Mouse (Mus musculus) heart, postnatal 0 days (tissue): Measurements from ENCODE around the gene Tas2r121. TPM values are rescaled to one million over a fixed set of nuclear protein-coding genes. Genes with fewer than 3 reads are reported as not detected.

Experiments used
- ATAC-seq: fragments of 200-750 bp; cut with Nextera tagmentation; 2 replicates; pipeline ENCODE4 v1.8.0; 2017; ENCODE audit warnings: low read depth, moderate number of reproducible peaks, moderate library complexity; ENCODE audit not compliant: insufficient read depth
- DNase-seq: peaks from one replicate; pipeline ENCODE4 v3.0.0-alpha.2; 2016; ENCODE audit warnings: low spot score
- H3K27ac ChIP-seq: fragments of 300-500 bp; sonication (generic); 2 replicates; pipeline ENCODE4 v1.5.1; 2014; ENCODE audit warnings: low read depth, mild to moderate bottlenecking
- H3K27me3 ChIP-seq: fragments of 300-500 bp; sonication (generic); 2 replicates; pipeline ENCODE4 v1.6.1; 2014; ENCODE audit warnings: low read length, mixed read lengths; ENCODE audit not compliant: control insufficient read depth, insufficient read depth
- H3K36me3 ChIP-seq: fragments of 300-500 bp; sonication (generic); replicated peaks from 2 replicates; pipeline ENCODE4 v1.6.1; 2014; ENCODE audit warnings: low read length, mixed read lengths; ENCODE audit not compliant: control insufficient read depth, insufficient read depth
- H3K4me1 ChIP-seq: fragments of 300-500 bp; sonication (generic); 2 replicates; pipeline ENCODE4 v1.6.1; 2014; ENCODE audit warnings: antibody characterized with exemption; ENCODE audit not compliant: control insufficient read depth, insufficient read depth
- H3K4me2 ChIP-seq: fragments of 300-500 bp; sonication (generic); 2 replicates; pipeline ENCODE4 v1.6.1; 2014; ENCODE audit warnings: low read depth, mild to moderate bottlenecking, low read length, moderate library complexity
- H3K4me3 ChIP-seq: fragments of 300-500 bp; sonication (generic); 2 replicates; pipeline ENCODE4 v1.5.1; 2014; ENCODE audit warnings: low read depth, low read length
- H3K9ac ChIP-seq: fragments of 300-500 bp; sonication (generic); replicated peaks from 2 replicates; pipeline ENCODE4 v1.6.1; 2014; ENCODE audit warnings: low read depth, low read length, mixed read lengths
- H3K9me3 ChIP-seq: fragments of 300-500 bp; sonication (generic); replicated peaks from 2 replicates; pipeline ENCODE4 v1.6.1; 2016; ENCODE audit warnings: low read length; ENCODE audit not compliant: control insufficient read depth
- CTCF ChIP-seq: IDR thresholded peaks from 2 replicates; pipeline ENCODE4 v1.5.1; 2016; ENCODE audit warnings: antibody characterized with exemption, control low read depth, low read depth
- EP300 ChIP-seq: IDR thresholded peaks from 2 replicates; pipeline ENCODE4 v1.6.1; 2016; ENCODE audit warnings: antibody characterized with exemption, low read depth
- WGBS: fragments of 180-500 bp; shearing (Covaris S2); extraction: QIAGEN DNeasy Blood & Tissue Kit; methylation state at CpG from one replicate; pipeline ENCODE4 v1.1.7; 2014; 5-methylcytosine and 5-hydroxymethylcytosine counted together
- polyA plus RNA-seq: library from polyadenylated mRNA; unstranded; fragments of >200 nt; fragmentation: Nextera tagmentation; extraction: Ambion mirVana; gene quantifications from 2 replicates; pipeline ENCODE4 v1.2.1, GENCODE M21; 2015
- total RNA-seq: library from RNA; depleted of rRNA; stranded (reverse); fragments of >200 nt; gene quantifications from 2 replicates; pipeline ENCODE4 v1.2.3, GENCODE M21; 2014; ENCODE audit warnings: low replicate concordance; rRNA removed

The Tas2r121 gene
- total and polyA plus RNA-seq, 2 experiments from 2014 or later, result not detected

DNA sequence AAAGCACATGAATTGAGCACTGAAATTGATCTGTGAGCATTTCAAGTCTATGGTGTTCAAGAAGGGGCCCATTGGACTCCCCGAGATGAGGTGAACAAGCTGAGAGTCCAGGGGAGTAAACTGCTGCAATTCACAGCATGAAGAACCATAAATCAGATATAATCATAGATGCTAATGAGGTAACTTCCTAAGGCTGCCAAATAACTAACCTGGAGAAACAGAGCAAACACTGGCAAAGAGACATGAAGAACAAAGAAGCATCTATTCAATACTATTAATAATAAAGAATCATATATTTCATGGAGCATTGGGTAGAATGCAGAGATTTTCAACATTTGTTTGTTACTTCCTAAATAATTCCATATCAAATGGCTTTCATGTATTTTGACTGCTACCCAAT is 49.4 kb downstream of the Tas2r121 start, which contains the start of gene A630073D07Rik:
Gene A630073D07Rik, minus strand, starts transcription at position 101 of the 400 bp plus-strand sequence.
- TF ChIP-seq EP300 (no peak), CTCF (no peak)
- Histone ChIP-seq H3K4me3 (no peak within 1 kb of the TSS), H3K4me1 (no peaks in the 10 kb centered on the region), H3K9me3 (no peaks in the 10 kb centered on the region), H3K9ac (no peak within 1 kb of the TSS), H3K27ac (no peak within 1 kb of the TSS), H3K36me3 (no peaks in the 10 kb centered on the region), H3K27me3 (no peaks in the 10 kb centered on the region), H3K4me2 (no peak within 1 kb of the TSS)
- DNase-seq (no peak), ATAC-seq (no peak)
- 67% methylated on average over 1 of the region's 1 CpGs for WGBS

Other genes with a start within 250 kb of the Tas2r121 start
- gene Prh1, start 131.2 kb downstream of the Tas2r121 start, total RNA-seq, result not detected in 2 replicates
- not detected in 2 replicates for gene Prh1, start 131.2 kb downstream of the Tas2r121 start, polyA plus RNA-seq
- gene Prp2, start 105.1 kb downstream of the Tas2r121 start, total RNA-seq, result not detected in 2 replicates
- not detected in 2 replicates for gene Prp2, start 105.1 kb downstream of the Tas2r121 start, polyA plus RNA-seq
- gene A630073D07Rik, start 49.5 kb downstream of the Tas2r121 start, total RNA-seq, result not detected in 2 replicates
- gene A630073D07Rik, start 49.5 kb downstream of the Tas2r121 start, polyA plus RNA-seq, result not detected in 2 replicates
- not detected in 2 replicates for gene Tas2r120, start 44.1 kb downstream of the Tas2r121 start, total RNA-seq
- not detected in 2 replicates for gene Tas2r120, start 44.1 kb downstream of the Tas2r121 start, polyA plus RNA-seq
- not detected in 2 replicates for gene Tas2r122, start 10.9 kb upstream of the Tas2r121 start, total RNA-seq
- not detected in 2 replicates for gene Tas2r122, start 10.9 kb upstream of the Tas2r121 start, polyA plus RNA-seq
- gene Tas2r115, start 37.0 kb upstream of the Tas2r121 start, total RNA-seq, result not detected in 2 replicates
- gene Tas2r115, start 37.0 kb upstream of the Tas2r121 start, polyA plus RNA-seq, result not detected in 2 replicates
- gene Tas2r124, start 53.7 kb upstream of the Tas2r121 start, total RNA-seq, result not detected in 2 replicates
- gene Tas2r124, start 53.7 kb upstream of the Tas2r121 start, polyA plus RNA-seq, result not detected in 2 replicates
- not detected in 2 replicates for gene Tas2r102, start 61.1 kb upstream of the Tas2r121 start, total RNA-seq
- not detected in 2 replicates for gene Tas2r102, start 61.1 kb upstream of the Tas2r121 start, polyA plus RNA-seq
- gene Tas2r136, start 77.2 kb upstream of the Tas2r121 start, total RNA-seq, result not detected in 2 replicates
- not detected in 2 replicates for gene Tas2r136, start 77.2 kb upstream of the Tas2r121 start, polyA plus RNA-seq
- gene Tas2r117, start 101.8 kb upstream of the Tas2r121 start, total RNA-seq, result not detected in 2 replicates
- gene Tas2r117, start 101.8 kb upstream of the Tas2r121 start, polyA plus RNA-seq, result not detected in 2 replicates
- not detected in 2 replicates for gene Tas2r123, start 146.1 kb upstream of the Tas2r121 start, total RNA-seq
- not detected in 2 replicates for gene Tas2r123, start 146.1 kb upstream of the Tas2r121 start, polyA plus RNA-seq
- not detected in 2 replicates for gene Tas2r116, start 154.4 kb upstream of the Tas2r121 start, total RNA-seq
- gene Tas2r116, start 154.4 kb upstream of the Tas2r121 start, polyA plus RNA-seq, result not detected in 2 replicates
- not detected in 2 replicates for gene Tas2r110, start 167.0 kb upstream of the Tas2r121 start, total RNA-seq
- gene Tas2r110, start 167.0 kb upstream of the Tas2r121 start, polyA plus RNA-seq, result not detected in 2 replicates
- gene Tas2r113, start 192.0 kb upstream of the Tas2r121 start, total RNA-seq, result not detected in 2 replicates
- gene Tas2r113, start 192.0 kb upstream of the Tas2r121 start, polyA plus RNA-seq, result not detected in 2 replicates
- not detected in 2 replicates for gene Tas2r125, start 208.6 kb upstream of the Tas2r121 start, total RNA-seq
- gene Tas2r125, start 208.6 kb upstream of the Tas2r121 start, polyA plus RNA-seq, result not detected in 2 replicates